Mouse (Mus musculus) limb, embryonic 14.5 days (tissue): ENCODE results near the gene Ablim1. TPM values are rescaled to one million over a fixed set of nuclear protein-coding genes. Genes with fewer than 3 reads are reported as not detected.

Experiments
- ATAC-seq: fragments of 200-750 bp; cut with Nextera tagmentation; 2 replicates; pipeline ENCODE4 v1.8.0; 2017; ENCODE audit warnings: low read depth, moderate number of reproducible peaks, moderate TSS enrichment; ENCODE audit not compliant: low FRiP score
- DNase-seq: peaks from one replicate; pipeline ENCODE4 v3.0.0-alpha.2; 2015; ENCODE audit warnings: low spot score
- H3K27ac ChIP-seq: fragments of 300-500 bp; sonication (generic); replicated peaks from 2 replicates; pipeline ENCODE4 v1.5.1; 2014; ENCODE audit warnings: low read depth, mild to moderate bottlenecking, low read length, moderate library complexity, mixed read lengths
- H3K27me3 ChIP-seq: fragments of 300-500 bp; sonication (generic); 2 replicates; pipeline ENCODE4 v1.6.1; 2014; ENCODE audit warnings: low read length, mixed read lengths; ENCODE audit not compliant: control insufficient read depth, insufficient read depth
- H3K36me3 ChIP-seq: fragments of 300-500 bp; sonication (generic); 2 replicates; pipeline ENCODE4 v1.6.1; 2014; ENCODE audit warnings: mild to moderate bottlenecking, low read length, moderate library complexity, mixed read lengths; ENCODE audit not compliant: control insufficient read depth, insufficient read depth
- H3K4me1 ChIP-seq: fragments of 300-500 bp; sonication (generic); 2 replicates; pipeline ENCODE4 v1.6.1; 2014; ENCODE audit warnings: antibody characterized with exemption, low read length, mixed read lengths; ENCODE audit not compliant: control insufficient read depth, insufficient read depth
- H3K4me2 ChIP-seq: fragments of 300-500 bp; sonication (generic); replicated peaks from 2 replicates; pipeline ENCODE4 v1.6.1; 2014; ENCODE audit warnings: low read depth, mild to moderate bottlenecking, low read length, moderate library complexity; ENCODE audit not compliant: severe bottlenecking
- H3K4me3 ChIP-seq: fragments of 300-500 bp; sonication (generic); replicated peaks from 2 replicates; pipeline ENCODE4 v1.5.1; 2014; ENCODE audit warnings: low read length
- H3K9ac ChIP-seq: fragments of 300-500 bp; sonication (generic); 2 replicates; pipeline ENCODE4 v1.6.1; 2014; ENCODE audit warnings: mild to moderate bottlenecking, low read depth, low read length, moderate library complexity; ENCODE audit not compliant: severe bottlenecking
- H3K9me3 ChIP-seq: fragments of 300-500 bp; sonication (generic); 2 replicates; pipeline ENCODE4 v1.6.1; 2016; ENCODE audit warnings: low read length; ENCODE audit not compliant: control insufficient read depth
- POLR2A ChIP-seq: fragments of 200-500 bp; IDR thresholded peaks from 2 replicates; pipeline ENCODE4 v1.8.0; 2012; ENCODE audit warnings: inconsistent platforms, mild to moderate bottlenecking, moderate library complexity, borderline replicate concordance; ENCODE audit not compliant: insufficient read depth, insufficient read length; ENCODE audit errors: extremely low read depth
- WGBS: fragments of 180-500 bp; shearing (Covaris S2); extraction: QIAGEN DNeasy Blood & Tissue Kit; methylation state at CpG from one replicate; pipeline ENCODE4 v1.1.7; 2014; 5-methylcytosine and 5-hydroxymethylcytosine counted together
- polyA plus RNA-seq, 2 experiments: library from polyadenylated mRNA; depleted of rRNA in 1 of 2; stranded (reverse) in 1 of 2; unstranded in 1 of 2; fragments of >200 nt; fragmentation: Nextera tagmentation in 1 of 2; extraction: Ambion mirVana in 1 of 2; gene quantifications; 2 replicates each; pipeline versions ENCODE4 v1.2.1 to v1.2.3; 2012 to 2014

Gene Ablim1
- polyA plus RNA-seq, 2 experiments = 30.6 to 76.9 TPM

- Histone ChIP-seq H3K27ac (no peak overlapping the region), H3K4me1 (peaks cover 19% of the 10 kb centered on the region), H3K9me3 (no peaks in the 10 kb centered on the region), H3K36me3 (no peaks in the 10 kb centered on the region), H3K27me3 (no peaks in the 10 kb centered on the region; the same call in 1 of the 2 replicates), H3K4me3 (no peak overlapping the region), H3K4me2 (no peak overlapping the region), H3K9ac (no peak overlapping the region)
- TF ChIP-seq POLR2A = no peak
- ATAC-seq = no peak
- 72% methylated on average over 1 of the region's 1 CpGs for WGBS
- DNase-seq = no peak
These were observed 173.8 kb downstream of the Ablim1 start for GRCm38 (mm10) chr19:57140874-57141273.

GRCm38 (mm10) chr19:57140071-57140470 lies 174.6 kb downstream of the Ablim1 start:
- TF ChIP-seq POLR2A = no peak
- DNase-seq (no peak), ATAC-seq (no peak)
- Histone ChIP-seq H3K4me1 (peaks cover 19% of the 10 kb centered on the region), H3K36me3 (no peaks in the 10 kb centered on the region), H3K4me3 (no peak overlapping the region), H3K9ac (no peak overlapping the region), H3K27me3 (no peaks in the 10 kb centered on the region; the same call in 1 of the 2 replicates), H3K4me2 (no peak overlapping the region), H3K27ac (no peak overlapping the region), H3K9me3 (no peaks in the 10 kb centered on the region)
- WGBS = 59% methylated on average over 7 of the region's 7 CpGs

GRCm38 (mm10) chr19:57138909-57139617 lies 175.7 kb downstream of the Ablim1 start:
- no peak for TF ChIP-seq POLR2A
- 0 out of 2 replicates have a peak overlapping the region, but pooled peaks have one; percentile 19 for H3K27ac ChIP-seq

GRCm38 (mm10) chr19:57138469-57138868 lies 176.2 kb downstream of the Ablim1 start:
- no peak for TF ChIP-seq POLR2A
- Histone ChIP-seq H3K27me3 (no peaks in the 10 kb centered on the region; the same call in 1 of the 2 replicates), H3K9me3 (no peaks in the 10 kb centered on the region), H3K9ac (no peak overlapping the region), H3K27ac (no peak overlapping the region), H3K4me3 (no peak overlapping the region), H3K4me2 (no peak overlapping the region), H3K36me3 (no peaks in the 10 kb centered on the region), H3K4me1 (peaks cover 31% of the 10 kb centered on the region)
- 65% methylated on average over 6 of the region's 6 CpGs for WGBS
- DNase-seq (no peak), ATAC-seq (0 out of 2 replicates have a peak, but pooled peaks have one; percentile 10)

More at GRCm38 (mm10) chr19:57138909-57139617, 175.7 kb downstream of the Ablim1 start:
- ATAC-seq (no peak), DNase-seq (no peak)
- H3K9me3 ChIP-seq = no peaks in the 10 kb centered on the region
- H3K9ac ChIP-seq = no peak overlapping the region
- H3K4me3 ChIP-seq = no peak overlapping the region
- no peaks in the 10 kb centered on the region for H3K36me3 ChIP-seq
- no peak overlapping the region for H3K4me2 ChIP-seq
- peaks cover 29% of the 10 kb centered on the region for H3K4me1 ChIP-seq
- H3K27me3 ChIP-seq = no peaks in the 10 kb centered on the region; the same call in 1 of the 2 replicates
- 48% methylated on average over 13 of the region's 13 CpGs for WGBS

GRCm38 (mm10) chr19:57138045-57138444 lies 176.7 kb downstream of the Ablim1 start:
- no peak for TF ChIP-seq POLR2A
- Histone ChIP-seq H3K9me3 (no peaks in the 10 kb centered on the region), H3K27ac (no peak overlapping the region)

More at GRCm38 (mm10) chr19:57138045-57138444, 176.7 kb downstream of the Ablim1 start:
- no peak for ATAC-seq
- no peaks in the 10 kb centered on the region; the same call in 1 of the 2 replicates for H3K27me3 ChIP-seq
- no peak overlapping the region for H3K4me2 ChIP-seq
- peaks cover 31% of the 10 kb centered on the region for H3K4me1 ChIP-seq
- H3K36me3 ChIP-seq = no peaks in the 10 kb centered on the region
- no peak for DNase-seq
- no peak overlapping the region for H3K9ac ChIP-seq
- no peak overlapping the region for H3K4me3 ChIP-seq
